Mouse (Mus musculus): Measurements from ENCODE around the gene Mms22l. TPM values are rescaled to one million over a fixed set of nuclear protein-coding genes. Genes with fewer than 3 reads are reported as not detected.
"Not testable (repeated sequence)": the region's sequence is repeated elsewhere in the genome, so short reads cannot be mapped to it uniquely, and the experiment has no call there.

Gene Mms22l
- total RNA-seq (2021): 1 to 10 TPM; 1.3 to 2.1 TPM
- long read RNA-seq, experiment 1, partial matches to known transcripts: 1 of 2 reads
- long read RNA-seq, experiment 1, other reads (novel, unspliced or antisense): 0 of 2 reads
- long read RNA-seq, experiment 2: 0 reads

- intact Hi-C loops (cut with DNase I; ENCODE audit: low total_unique reads): no loop called here
- DNase-seq: peak; percentile 95
These were observed at the start of gene Mms22l for GRCm38 (mm10) chr4:24496116-24496952. Gene Mms22l, plus strand, starts transcription at chr4:24496451.

- DNase-seq; intact Hi-C loops (cut with DNase I; ENCODE audit: low total_unique reads): not testable (repeated sequence)
These were observed 12.2 kb upstream of the Mms22l start for GRCm38 (mm10) chr4:24484046-24484445.

GRCm38 (mm10) chr4:24496953-24497319, 685 bp downstream of the Mms22l start:
- intact Hi-C loops (cut with DNase I; ENCODE audit: low total_unique reads): no loop called here
- no peak for DNase-seq

GRCm38 (mm10) chr4:24509195-24509594, 12.9 kb downstream of the Mms22l start:
- intact Hi-C loops (cut with DNase I; ENCODE audit: low total_unique reads): no loop called here
- DNase-seq: no peak

- intact Hi-C loops (cut with DNase I; ENCODE audit: low total_unique reads): no loop called here
- no peak for DNase-seq
These were observed 40.7 kb downstream of the Mms22l start for GRCm38 (mm10) chr4:24536989-24537388.

GRCm38 (mm10) chr4:24543421-24543820, 47.2 kb downstream of the Mms22l start:
- intact Hi-C loops (cut with DNase I; ENCODE audit: low total_unique reads): no loop called here
- DNase-seq: no peak

- no peak for DNase-seq
- intact Hi-C loops (cut with DNase I; ENCODE audit: low total_unique reads): no loop called here
These were observed 48.5 kb downstream of the Mms22l start for GRCm38 (mm10) chr4:24544677-24545151.

GRCm38 (mm10) chr4:24556116-24556820, 60.0 kb downstream of the Mms22l start:
- DNase-seq: no peak
- intact Hi-C loops (cut with DNase I; ENCODE audit: low total_unique reads): no loop called here

GRCm38 (mm10) chr4:24557149-24557548, 60.9 kb downstream of the Mms22l start:
- intact Hi-C loops (cut with DNase I; ENCODE audit: low total_unique reads): no loop called here
- no peak for DNase-seq

GRCm38 (mm10) chr4:24568026-24568425, 71.8 kb downstream of the Mms22l start:
- intact Hi-C loops (cut with DNase I; ENCODE audit: low total_unique reads): no loop called here
- DNase-seq: no peak

- intact Hi-C loops (cut with DNase I; ENCODE audit: low total_unique reads): no loop called here
- no peak for DNase-seq
These were observed 72.8 kb downstream of the Mms22l start for GRCm38 (mm10) chr4:24568989-24569556.

GRCm38 (mm10) chr4:24574276-24574675, 78.0 kb downstream of the Mms22l start:
- peak; percentile 58 for DNase-seq
- intact Hi-C loops (cut with DNase I; ENCODE audit: low total_unique reads): no loop called here

GRCm38 (mm10) chr4:24577594-24577993, 81.3 kb downstream of the Mms22l start:
- intact Hi-C loops (cut with DNase I; ENCODE audit: low total_unique reads): no loop called here
- no peak for DNase-seq

GRCm38 (mm10) chr4:24582295-24582694, 86.0 kb downstream of the Mms22l start:
- intact Hi-C loops (cut with DNase I; ENCODE audit: low total_unique reads): no loop called here
- no peak for DNase-seq

GRCm38 (mm10) chr4:24583997-24584396, 87.7 kb downstream of the Mms22l start:
- intact Hi-C loops (cut with DNase I; ENCODE audit: low total_unique reads): no loop called here
- DNase-seq: no peak

- DNase-seq: no peak
- intact Hi-C loops (cut with DNase I; ENCODE audit: low total_unique reads): no loop called here
These were observed 98.6 kb downstream of the Mms22l start for GRCm38 (mm10) chr4:24594824-24595223.

- intact Hi-C loops (cut with DNase I; ENCODE audit: low total_unique reads): no loop called here
- no peak for DNase-seq
These were observed 100.8 kb downstream of the Mms22l start for GRCm38 (mm10) chr4:24596942-24597611.

- no peak for DNase-seq
- intact Hi-C loops (cut with DNase I; ENCODE audit: low total_unique reads): no loop called here
These were observed 102.4 kb downstream of the Mms22l start for GRCm38 (mm10) chr4:24598637-24599036.

- intact Hi-C loops (cut with DNase I; ENCODE audit: low total_unique reads): no loop called here
- no peak for DNase-seq
These were observed 105.5 kb downstream of the Mms22l start for GRCm38 (mm10) chr4:24601711-24602110.

- intact Hi-C loops (cut with DNase I; ENCODE audit: low total_unique reads): no loop called here
- DNase-seq: no peak
These were observed 112.8 kb downstream of the Mms22l start for GRCm38 (mm10) chr4:24609085-24609484.

Measured in gastrocnemius, postnatal 14 days (tissue).